Mouse (Mus musculus) embryonic fibroblast, embryonic 13.5 days (primary cell): Measurements from ENCODE around the gene Asic5.

ENCODE experiments used
- CTCF ChIP-seq: IDR thresholded peaks from 2 replicates; pipeline ENCODE4 v1.5.1; 2011; ENCODE audit warnings: mild to moderate bottlenecking, control low read depth, low read length, moderate library complexity, borderline replicate concordance; ENCODE audit not compliant: insufficient read depth
- POLR2A ChIP-seq: IDR thresholded peaks from 2 replicates; pipeline ENCODE4 v1.6.1; 2011; ENCODE audit warnings: low read depth, mild to moderate bottlenecking, control low read depth, low read length, moderate library complexity

DNA sequence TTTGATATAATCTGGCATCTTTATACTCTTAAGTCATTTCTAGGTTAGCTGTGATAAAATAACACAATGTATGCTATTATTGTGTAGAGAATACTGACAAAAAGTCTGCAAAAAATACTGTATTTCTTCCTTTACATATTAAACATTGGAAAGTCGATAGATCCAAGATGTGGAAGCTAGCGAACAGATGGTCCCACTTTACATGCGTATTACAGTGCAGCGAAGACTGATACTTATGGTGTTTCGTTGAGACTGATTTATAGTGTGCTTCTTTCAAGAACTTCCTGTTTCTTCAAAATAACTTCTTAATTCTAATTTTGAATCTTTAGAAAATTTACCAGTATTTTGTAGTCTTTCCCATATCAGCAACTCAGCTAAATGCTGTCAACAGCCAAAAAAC, 24.6 kb upstream of the Asic5 start:
- no peak for TF ChIP-seq CTCF
- no peak for TF ChIP-seq POLR2A
